Mouse (Mus musculus): Measurements from ENCODE around the gene Ciita.

Gene Ciita

GRCm38 (mm10) chr16:10520908-10521614 lies 41.2 kb downstream of the Ciita start:
- DNase-seq = peak; percentile 89 to 91

GRCm38 (mm10) chr16:10522811-10523210 lies 43.0 kb downstream of the Ciita start:
- peak; percentile 75 to 87 for DNase-seq

GRCm38 (mm10) chr16:10523650-10524049 lies 43.8 kb downstream of the Ciita start:
- no peak for DNase-seq

GRCm38 (mm10) chr16:10524866-10525609 lies 45.2 kb downstream of the Ciita start:
- DNase-seq = no peak

- DNase-seq = no peak
Observed at GRCm38 (mm10) chr16:10525610-10525980, 45.7 kb downstream of the Ciita start.

- DNase-seq = peak; percentile 61 to 65
Observed at GRCm38 (mm10) chr16:10527046-10527644, 47.3 kb downstream of the Ciita start.

- no peak for DNase-seq
Observed at GRCm38 (mm10) chr16:10528382-10528781, 48.5 kb downstream of the Ciita start.

GRCm38 (mm10) chr16:10530179-10530578 lies 50.3 kb downstream of the Ciita start:
- DNase-seq = no peak

GRCm38 (mm10) chr16:10533781-10534180 lies 53.9 kb downstream of the Ciita start:
- no peak for DNase-seq

GRCm38 (mm10) chr16:10534567-10534966 lies 54.7 kb downstream of the Ciita start:
- DNase-seq = peak; percentile 81 to 88

GRCm38 (mm10) chr16:10536323-10536722 lies 56.5 kb downstream of the Ciita start:
- DNase-seq = no peak

GRCm38 (mm10) chr16:10536961-10537360 lies 57.1 kb downstream of the Ciita start:
- DNase-seq = no peak

GRCm38 (mm10) chr16:10540763-10541597 lies 61.1 kb downstream of the Ciita start:
- no peak for DNase-seq

- peak in 1 of 2 experiments; percentile 42 for DNase-seq
Observed at GRCm38 (mm10) chr16:10541598-10541930, 61.7 kb downstream of the Ciita start.

GRCm38 (mm10) chr16:10542266-10542665 lies 62.4 kb downstream of the Ciita start:
- DNase-seq = peak in 1 of 2 experiments; percentile 39

- peak; percentile 94 to 96 for DNase-seq
Observed at GRCm38 (mm10) chr16:10542698-10543365, 63.0 kb downstream of the Ciita start, which contains the start of gene Dexi. Gene Dexi, minus strand, starts transcription at chr16:10543054.

GRCm38 (mm10) chr16:10544995-10545622 lies 65.2 kb downstream of the Ciita start, which contains the start of gene Clec16a:
Gene Clec16a, plus strand, starts transcription at chr16:10545339.
- peak; percentile 97 for DNase-seq

- DNase-seq = no peak
Observed at GRCm38 (mm10) chr16:10546865-10547264, 67.0 kb downstream of the Ciita start.

- DNase-seq = no peak
Observed at GRCm38 (mm10) chr16:10548938-10549337, 69.1 kb downstream of the Ciita start.

- DNase-seq = no peak
Observed at GRCm38 (mm10) chr16:10549600-10549999, 69.7 kb downstream of the Ciita start.

- no peak for DNase-seq
Observed at GRCm38 (mm10) chr16:10551592-10551991, 71.7 kb downstream of the Ciita start.

- no peak for DNase-seq
Observed at GRCm38 (mm10) chr16:10553858-10554257, 74.0 kb downstream of the Ciita start.
